Mouse (Mus musculus) neutrophil, adult 65 days (primary cell): ENCODE measurements around the gene Slc25a20. TPM values are rescaled to one million over a fixed set of nuclear protein-coding genes. Genes with fewer than 3 reads are reported as not detected.

ENCODE experiments used
- total RNA-seq: library from RNA; stranded (reverse); gene quantifications from 2 replicates; pipeline ENCODE4 v1.2.4, GENCODE M21; 2023

Gene Slc25a20
- total RNA-seq, result 26.1 and 28.4 TPM in 2 replicates

GRCm38 (mm10) chr9:108661677-108662612 is at the start of gene Slc25a20:
TSS of gene Slc25a20 (plus strand) at chr9:108662088.

GRCm38 (mm10) chr9:108648611-108649560 is 13.0 kb upstream of the Slc25a20 start, which contains the start of gene Arih2:
TSS of gene Arih2 (minus strand) at chr9:108649386.

GRCm38 (mm10) chr9:108689106-108689505 is 27.2 kb downstream of the Slc25a20 start, which contains the start of gene Prkar2a:
TSS of gene Prkar2a (plus strand) at chr9:108689314.

Other genes with a start within 250 kb of the Slc25a20 start
- not detected in 2 replicates for gene Ccdc36, start 233.6 kb upstream of the Slc25a20 start, total RNA-seq
- not detected in 2 replicates for gene BC048562, start 225.6 kb upstream of the Slc25a20 start, total RNA-seq
- gene Ccdc71, start 201.6 kb upstream of the Slc25a20 start, total RNA-seq, result 9.9 and 10.5 TPM in 2 replicates
- gene Klhdc8b, start 200.5 kb upstream of the Slc25a20 start, total RNA-seq, result 0.59 and 1.6 TPM in 2 replicates
- gene Lamb2, start 182.4 kb upstream of the Slc25a20 start, total RNA-seq, result 0.44 and 0.79 TPM in 2 replicates
- 228 and 301 TPM in 2 replicates for gene Usp19, start 171.5 kb upstream of the Slc25a20 start, total RNA-seq
- 107 and 121 TPM in 2 replicates for gene Qars, start 154.4 kb upstream of the Slc25a20 start, total RNA-seq
- gene Qrich1, start 145.3 kb upstream of the Slc25a20 start, total RNA-seq, result 116 and 150 TPM in 2 replicates
- gene Impdh2, start 101.8 kb upstream of the Slc25a20 start, total RNA-seq, result 71.0 and 72.2 TPM in 2 replicates
- 21.4 and 26.7 TPM in 2 replicates for gene Ndufaf3, start 94.7 kb upstream of the Slc25a20 start, total RNA-seq
- gene Dalrd3, start 92.2 kb upstream of the Slc25a20 start, total RNA-seq, result 23.0 and 31.6 TPM in 2 replicates
- 2.0 and 3.8 TPM in 2 replicates for gene Wdr6, start 83.3 kb upstream of the Slc25a20 start, total RNA-seq
- gene P4htm, start 64.4 kb upstream of the Slc25a20 start, total RNA-seq, result 0.43 and 0.66 TPM in 2 replicates
- 164 and 261 TPM in 2 replicates for gene Arih2, start 12.7 kb upstream of the Slc25a20 start, total RNA-seq
- gene Prkar2a, start 27.2 kb downstream of the Slc25a20 start, total RNA-seq, result 10.8 and 13.2 TPM in 2 replicates
- 41.5 and 54.6 TPM in 2 replicates for gene Ip6k2, start 121.7 kb downstream of the Slc25a20 start, total RNA-seq
- 6.0 and 8.7 TPM in 2 replicates for gene Nckipsd, start 146.3 kb downstream of the Slc25a20 start, total RNA-seq
- 78.0 and 149 TPM in 2 replicates for gene Celsr3, start 164.2 kb downstream of the Slc25a20 start, total RNA-seq
- gene Slc26a6, start 191.2 kb downstream of the Slc25a20 start, total RNA-seq, result 8.0 and 8.1 TPM in 2 replicates